Mouse (Mus musculus) embryonic fibroblast, embryonic 13.5 days (primary cell): ENCODE results near the gene Cpne6.

Source experiments
- CTCF ChIP-seq: IDR thresholded peaks from 2 replicates; pipeline ENCODE4 v1.5.1; 2011; ENCODE audit warnings: mild to moderate bottlenecking, control low read depth, low read length, moderate library complexity, borderline replicate concordance; ENCODE audit not compliant: insufficient read depth
- POLR2A ChIP-seq: IDR thresholded peaks from 2 replicates; pipeline ENCODE4 v1.6.1; 2011; ENCODE audit warnings: low read depth, mild to moderate bottlenecking, control low read depth, low read length, moderate library complexity

DNA sequence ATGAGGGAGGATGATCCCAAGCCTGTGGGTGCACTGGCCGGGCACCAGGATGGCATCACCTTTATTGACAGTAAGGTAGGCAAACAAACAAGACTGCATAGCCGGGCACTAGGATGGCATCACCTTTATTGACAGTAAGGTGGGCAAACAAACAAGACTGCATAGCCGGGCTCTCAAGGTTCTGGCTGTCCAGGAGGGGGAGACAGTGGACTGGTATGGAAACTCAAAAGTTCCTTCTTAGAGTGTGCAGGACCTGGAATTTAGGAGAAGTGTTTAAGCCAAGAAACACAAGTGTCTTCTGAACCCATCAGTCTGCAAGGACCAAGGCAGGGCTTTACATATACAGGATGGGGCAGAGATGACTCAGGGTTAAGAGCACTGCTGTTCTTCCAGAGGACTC, 55.5 kb downstream of the Cpne6 start:
- TF ChIP-seq CTCF (no peak), POLR2A (no peak)
